ENCODE assay signal across 12 mouse cellular contexts in the genomic region with DNA sequence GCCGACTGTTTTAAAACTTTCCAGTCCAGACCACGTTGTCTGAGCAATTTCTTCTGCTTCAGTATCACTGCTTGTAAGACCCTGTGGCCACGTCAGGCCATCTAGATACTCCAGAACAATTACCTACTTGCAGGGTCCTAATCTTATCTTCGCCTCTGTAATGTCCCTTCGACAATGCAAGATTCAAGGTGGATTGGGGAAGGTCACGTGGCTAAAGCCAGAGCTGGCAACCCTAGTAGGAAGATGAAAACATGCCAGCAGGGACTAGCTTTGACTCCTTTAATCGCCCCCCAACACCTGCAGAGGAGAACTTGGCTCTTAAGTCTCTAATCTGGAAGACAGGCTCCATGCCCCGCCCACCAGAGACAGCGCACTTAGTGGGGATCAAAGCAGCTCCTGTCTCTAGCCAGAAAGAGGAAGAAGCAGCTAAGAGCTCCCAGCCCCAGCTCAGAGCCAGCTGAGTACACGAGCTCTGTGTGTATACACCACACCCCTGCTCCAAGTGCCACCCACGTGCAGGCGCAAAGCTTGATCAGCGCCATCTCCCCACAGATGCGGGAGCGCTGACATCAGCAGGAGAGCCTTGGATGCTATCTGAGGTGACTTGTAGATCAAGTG. TPM values are rescaled to one million over a fixed set of nuclear protein-coding genes. Genes with fewer than 3 reads are reported as not detected.
DNase-seq lines count a peak whose midpoint lies in the region; ATAC-seq lines count a peak whose summit lies in the region.
"Had no signal": no experiment of that assay in that cellular context is flagged by ENCODE, and none has a peak within 500 bp of the region (broad histone marks: within the 10 kb centered on the region; RNA-seq: fewer than 3 reads in every experiment).

No protein-coding gene starts in this region.

- intact Hi-C loops in heart, postnatal 14 days (cut with DNase I), result loop anchor here (5.0 to 10.0 kb wide), 4 partner anchors 73 to 495 kb away; no protein-coding TSS in a partner anchor

- H3K27me3 ChIP-seq in liver, embryonic 12.5 days (replicated peaks), result peaks cover 31% of the 10 kb centered on the region
- peaks cover 17% of the 10 kb centered on the region for H3K27me3 ChIP-seq in hindbrain, embryonic 10.5 days (ENCODE audit: insufficient read depth, poor library complexity, severe bottlenecking)
- H3K27me3 ChIP-seq: midbrain, embryonic 15.5 days had no signal

- no peaks in the 10 kb centered on the region for H3K36me3 ChIP-seq in liver, embryonic 12.5 days
- no peaks in the 10 kb centered on the region for H3K36me3 ChIP-seq in hindbrain, embryonic 10.5 days
- H3K36me3 ChIP-seq: forebrain, embryonic 10.5 days; heart, embryonic 15.5 days; midbrain, embryonic 15.5 days had no signal

- ATAC-seq in liver, embryonic 12.5 days, result no peak
- ATAC-seq in megakaryocyte-erythroid progenitor cell, adult 5-6 weeks (replicated peaks; ENCODE audit: low FRiP score, low TSS enrichment, poor library complexity, severe bottlenecking), result peak; percentile 53
- ATAC-seq: midbrain, embryonic 15.5 days had no signal

- WGBS in liver, embryonic 12.5 days (ENCODE audit: insufficient replicate concordance), result 29% methylated on average over 15 of the region's 15 CpGs
- 70% methylated on average over 15 of the region's 15 CpGs for WGBS in hindbrain, embryonic 10.5 days

- DNase-seq in liver, result peak; percentile 23
- peak; percentile 45 to 69 for DNase-seq in frontal cortex, postnatal 14 days (ENCODE audit: low spot score in 2 of 2)
- DNase-seq in thymus, postnatal 0 days (ENCODE audit: low spot score), result peak; percentile 28
- DNase-seq in heart, postnatal 14 days, result no peak
- DNase-seq in hindbrain, embryonic 10.5 days (ENCODE audit: low spot score), result no peak
- no peak for DNase-seq in ovary, postnatal 14 days (ENCODE audit: low spot score)
- DNase-seq: cerebellum, adult 9-11 months had no signal

- H3K4me1 ChIP-seq in liver, embryonic 12.5 days, result peaks cover 14% of the 10 kb centered on the region
- peaks cover 41% of the 10 kb centered on the region for H3K4me1 ChIP-seq in hindbrain, embryonic 10.5 days (replicated peaks)

- no peak overlapping the region for H3K4me3 ChIP-seq in liver, embryonic 12.5 days
- H3K4me3 ChIP-seq in hindbrain, embryonic 10.5 days, result no peak overlapping the region
- H3K4me3 ChIP-seq: forebrain, embryonic 10.5 days; heart, embryonic 15.5 days; midbrain, embryonic 15.5 days had no signal

- H3K9ac ChIP-seq in liver, embryonic 12.5 days, result no peak overlapping the region
- H3K9ac ChIP-seq: heart, embryonic 15.5 days; midbrain, embryonic 15.5 days had no signal

- H3K4me2 ChIP-seq in liver, embryonic 12.5 days, result no peak overlapping the region
- H3K4me2 ChIP-seq: heart, embryonic 15.5 days; midbrain, embryonic 15.5 days had no signal

- H3K9me3 ChIP-seq in liver, embryonic 12.5 days (replicated peaks), result no peaks in the 10 kb centered on the region
- H3K9me3 ChIP-seq in hindbrain, embryonic 10.5 days, result peaks cover 11% of the 10 kb centered on the region
- H3K9me3 ChIP-seq: heart, embryonic 15.5 days; midbrain, embryonic 15.5 days had no signal

- H3K27ac ChIP-seq in liver, embryonic 12.5 days, result no peak overlapping the region
- no peak overlapping the region; the same call in 1 of the 2 replicates for H3K27ac ChIP-seq in hindbrain, embryonic 10.5 days
- H3K27ac ChIP-seq: forebrain, embryonic 10.5 days; heart, embryonic 15.5 days; midbrain, embryonic 15.5 days had no signal

RNA-seq across cellular contexts. Expression of a gene that starts 52.3 kb away (rescaled TPM):
- polyA plus RNA-seq in liver, embryonic 12.5 days (2016; fragmentation: Nextera tagmentation; extraction: Ambion mirVana), result 2.1 and 2.6 TPM in 2 replicates
- total RNA-seq in megakaryocyte-erythroid progenitor cell, adult 5-6 weeks (2014; fragmentation: Nextera tagmentation), result 1.1 and 3.1 TPM in 2 replicates
- 2.0 and 2.9 TPM in 2 replicates for total RNA-seq in megakaryocyte-erythroid progenitor cell, adult 5-6 weeks (2017)
- 9.6 and 9.7 TPM in 2 replicates for polyA plus RNA-seq in thymus, postnatal 0 days (2015; fragmentation: Nextera tagmentation; extraction: Ambion mirVana)
- total RNA-seq in heart, postnatal 14 days (2021), result 1 to 10 TPM; 7.2 to 7.4 TPM
- 27.2 and 38.2 TPM in 2 replicates for polyA plus RNA-seq in hindbrain, embryonic 10.5 days (2016; fragmentation: Nextera tagmentation; extraction: Ambion mirVana)

RNA-seq across cellular contexts. Expression of a gene that starts 59.5 kb away (rescaled TPM):
- polyA plus RNA-seq in liver, embryonic 12.5 days (2016; fragmentation: Nextera tagmentation; extraction: Ambion mirVana), result 12.6 and 14.1 TPM in 2 replicates
- total RNA-seq in megakaryocyte-erythroid progenitor cell, adult 5-6 weeks (2014; fragmentation: Nextera tagmentation), result 1.2 TPM in 1 of 2 replicates, not detected in the other
- total RNA-seq in megakaryocyte-erythroid progenitor cell, adult 5-6 weeks (2017), result 0.34 and 0.85 TPM in 2 replicates
- 13.3 and 13.7 TPM in 2 replicates for polyA plus RNA-seq in thymus, postnatal 0 days (2015; fragmentation: Nextera tagmentation; extraction: Ambion mirVana)
- total RNA-seq in heart, postnatal 14 days (2021), result 1 to 10 TPM; 5.6 to 8.3 TPM
- 17.9 and 20.4 TPM in 2 replicates for polyA plus RNA-seq in hindbrain, embryonic 10.5 days (2016; fragmentation: Nextera tagmentation; extraction: Ambion mirVana)

Comparison
In these comparisons a context has a peak if more than half of its experiments do, and no peak if none do; other contexts are left out.
1. DNase-seq: peak in liver (single experiment), frontal cortex, postnatal 14 days (2 of 2) and thymus, postnatal 0 days (single experiment); none in heart, postnatal 14 days (0 of 2), hindbrain, embryonic 10.5 days (single experiment) and ovary, postnatal 14 days (single experiment).